Mouse (Mus musculus) layer of hippocampus, adult 2 months (tissue): Measurements from ENCODE around the gene Abhd16a. TPM values are rescaled to one million over a fixed set of nuclear protein-coding genes. Genes with fewer than 3 reads are reported as not detected.

Experiments used
- DNase-seq, 2 experiments: peaks; one replicate each; pipeline ENCODE4 v3.0.0; 2022; ENCODE audit warnings: low spot score in 2 of 2
- H3K27ac ChIP-seq: fragments of 200-600 bp; 2 replicates; pipeline ENCODE4 v1.8.1; 2022
- H3K4me3 ChIP-seq: fragments of 200-600 bp; 2 replicates; pipeline ENCODE4 v1.8.1; 2022; ENCODE audit warnings: mild to moderate bottlenecking
- CTCF ChIP-seq: fragments of 200-600 bp; conservative IDR thresholded peaks from 2 replicates; pipeline ENCODE4 v1.8.1; 2022; ENCODE audit warnings: antibody characterized with exemption, mild to moderate bottlenecking, moderate library complexity
- total RNA-seq, 2 experiments: library from RNA; stranded (reverse); gene quantifications; 2 replicates each; pipeline ENCODE4 v1.2.3; 2021

Abhd16a gene
- total RNA-seq, 2 experiments from 2014 or later = 110 to 113 TPM

- Histone ChIP-seq H3K4me3 (no peak within 1 kb of the TSS; the same call in 1 of the 2 replicates), H3K27ac (no peak within 1 kb of the TSS)
- DNase-seq = no peak
- no peak for TF ChIP-seq CTCF
Observed at GRCm38 (mm10) chr17:35064951-35065947, 23.8 kb upstream of the Abhd16a start, which contains the start of gene Ly6g6c. Ly6g6c (plus strand) TSS chr17:35065388.

DNA sequence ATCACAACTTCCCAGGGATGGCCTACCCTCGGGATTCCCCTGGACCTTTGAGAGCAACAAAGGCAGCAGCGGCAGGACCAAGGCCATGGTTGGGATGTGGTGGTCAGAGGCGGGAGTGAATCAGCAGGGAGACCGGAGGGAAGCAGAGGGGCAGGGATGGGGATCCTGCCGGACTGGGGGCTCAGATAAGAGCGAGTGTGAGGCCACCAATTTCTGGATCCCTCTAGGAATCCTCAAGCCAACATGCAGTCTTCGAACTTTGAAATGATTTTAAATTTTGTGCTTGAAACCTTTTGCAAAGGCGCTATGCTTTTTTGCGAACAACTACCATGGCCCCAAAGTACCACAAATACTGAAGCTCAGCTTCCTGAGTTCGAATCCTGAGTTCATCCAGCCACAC lies 23.0 kb upstream of the Abhd16a start, which contains the start of gene Mpig6b:
Gene Mpig6b (minus strand): TSS at position 101 of the 400 bp plus-strand sequence.
- Histone ChIP-seq H3K4me3 (no peak within 1 kb of the TSS; the same call in 1 of the 2 replicates), H3K27ac (no peak within 1 kb of the TSS)
- DNase-seq = no peak
- no peak for TF ChIP-seq CTCF

DNA sequence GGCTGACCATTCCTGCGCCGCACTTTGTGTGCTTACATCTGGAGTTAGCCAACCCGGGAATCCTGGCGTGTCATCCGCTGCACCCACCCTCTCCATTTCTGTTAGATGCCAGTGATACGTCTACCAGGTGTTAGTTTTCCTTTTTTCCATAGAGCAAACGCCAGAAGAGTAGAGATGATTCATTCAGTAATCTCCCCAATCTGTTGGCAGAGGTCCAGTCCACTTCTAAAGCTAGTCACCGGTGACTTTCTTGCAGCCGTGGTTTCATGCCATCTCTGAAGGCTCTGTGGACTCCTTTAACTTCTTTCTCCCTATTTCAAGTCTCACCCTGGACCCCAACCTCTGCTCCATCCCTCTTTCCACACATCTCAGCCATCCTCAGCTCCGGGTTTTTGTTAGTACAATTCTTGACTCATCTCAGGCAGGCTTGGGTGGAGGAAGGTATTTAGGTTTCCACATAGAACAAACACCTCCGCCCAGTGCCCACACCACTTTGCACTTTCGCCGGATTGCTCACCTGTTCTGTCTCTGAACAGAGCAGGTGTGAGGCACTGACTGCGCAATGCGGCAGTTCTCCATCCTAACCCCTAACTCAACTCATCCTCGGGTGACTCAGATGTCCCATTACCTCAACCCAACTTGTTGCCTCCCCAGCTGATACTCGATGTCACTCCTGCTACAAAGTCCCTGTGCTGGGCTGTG lies 20.7 kb upstream of the Abhd16a start:
- no peak for DNase-seq
- no peak overlapping the region for H3K27ac ChIP-seq

DNA sequence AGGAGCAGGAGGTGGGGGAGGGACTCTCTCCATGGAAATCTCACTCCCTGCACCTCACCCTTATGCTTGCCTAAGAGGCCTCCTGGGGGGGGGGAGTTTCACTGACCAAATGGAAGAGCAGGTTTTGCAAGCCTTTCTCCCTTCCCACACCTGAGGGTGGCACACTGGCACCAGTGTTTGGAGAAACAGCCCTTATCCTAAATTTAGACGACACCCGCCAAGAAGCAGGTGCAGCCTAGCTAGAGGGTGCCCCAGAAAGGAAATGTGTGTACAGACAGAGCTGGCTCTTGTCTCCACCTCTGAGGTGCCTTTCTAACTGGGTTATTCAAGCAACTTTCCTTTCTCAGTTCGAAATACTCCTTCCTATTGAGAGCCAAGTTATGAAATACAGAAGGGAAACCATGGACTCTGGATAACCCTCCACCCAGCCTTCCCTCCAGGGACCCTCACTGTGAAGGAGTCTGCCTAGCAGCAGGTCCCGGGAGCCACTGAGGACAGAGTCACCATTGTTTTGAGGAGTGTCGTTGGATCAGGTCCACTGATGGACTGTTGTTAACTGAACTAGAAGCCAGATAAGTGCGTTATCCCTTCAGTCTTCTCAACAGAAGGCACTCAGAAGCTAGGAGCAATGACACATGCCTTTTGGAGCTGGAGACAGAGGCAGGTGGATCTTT lies 18.4 kb upstream of the Abhd16a start:
- DNase-seq = no peak
- TF ChIP-seq CTCF = no peak
- Histone ChIP-seq H3K27ac (no peak overlapping the region), H3K4me3 (no peak overlapping the region)

More for the DNA sequence above, 20.7 kb upstream of the Abhd16a start:
- TF ChIP-seq CTCF = no peak
- H3K4me3 ChIP-seq = no peak overlapping the region

GRCm38 (mm10) chr17:35071454-35071853 lies 17.6 kb upstream of the Abhd16a start:
- no peak for TF ChIP-seq CTCF
- Histone ChIP-seq H3K27ac (no peak overlapping the region), H3K4me3 (no peak overlapping the region)
- DNase-seq = no peak

DNA sequence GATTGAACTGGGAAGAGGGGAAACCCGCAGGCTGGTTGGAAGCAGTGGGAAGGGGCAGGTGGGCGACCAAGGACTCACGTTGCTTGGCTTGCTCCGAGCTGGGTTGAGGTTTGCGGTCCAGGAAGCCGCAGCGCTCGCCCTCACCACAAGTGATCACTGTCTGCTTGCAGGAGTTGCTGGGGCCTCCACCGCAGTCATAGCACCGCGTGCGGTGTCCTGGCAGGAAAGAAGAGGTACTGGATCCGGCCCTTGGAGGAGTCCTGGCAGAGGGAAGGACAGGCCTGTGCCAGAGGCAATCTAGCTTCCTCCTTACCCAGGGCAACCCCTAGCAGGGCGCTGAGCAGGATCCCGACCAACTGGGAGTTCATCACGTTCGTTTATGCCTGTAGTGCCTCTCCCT lies 15.0 kb upstream of the Abhd16a start:
- no peak overlapping the region for H3K27ac ChIP-seq
- TF ChIP-seq CTCF = no peak
- no peak overlapping the region for H3K4me3 ChIP-seq
- DNase-seq = no peak

GRCm38 (mm10) chr17:35076507-35077176 lies 12.4 kb upstream of the Abhd16a start, which contains the start of gene Ly6g6e:
Ly6g6e (plus strand) TSS chr17:35076902.
- no peak for TF ChIP-seq CTCF
- Histone ChIP-seq H3K27ac (peak within 1 kb of the TSS; percentile 43; the same call in 1 of the 2 replicates), H3K4me3 (peak within 1 kb of the TSS; percentile 43)
- no peak for DNase-seq

GRCm38 (mm10) chr17:35077285-35077684 lies 11.8 kb upstream of the Abhd16a start:
- H3K27ac ChIP-seq = peak overlapping the region; percentile 43; the same call in 1 of the 2 replicates
- H3K4me3 ChIP-seq = peak overlapping the region; percentile 43; the same call in 1 of the 2 replicates
- DNase-seq = no peak
- TF ChIP-seq CTCF = no peak

- DNase-seq = no peak
- peak; percentile 66 for TF ChIP-seq CTCF
- Histone ChIP-seq H3K27ac (peak within 1 kb of the TSS; percentile 43; the same call in 1 of the 2 replicates), H3K4me3 (peak within 1 kb of the TSS; percentile 43)
Observed at GRCm38 (mm10) chr17:35077786-35078233, 11.3 kb upstream of the Abhd16a start, which contains the start of gene Ly6g6d. Ly6g6d (minus strand) TSS chr17:35078065.

DNA sequence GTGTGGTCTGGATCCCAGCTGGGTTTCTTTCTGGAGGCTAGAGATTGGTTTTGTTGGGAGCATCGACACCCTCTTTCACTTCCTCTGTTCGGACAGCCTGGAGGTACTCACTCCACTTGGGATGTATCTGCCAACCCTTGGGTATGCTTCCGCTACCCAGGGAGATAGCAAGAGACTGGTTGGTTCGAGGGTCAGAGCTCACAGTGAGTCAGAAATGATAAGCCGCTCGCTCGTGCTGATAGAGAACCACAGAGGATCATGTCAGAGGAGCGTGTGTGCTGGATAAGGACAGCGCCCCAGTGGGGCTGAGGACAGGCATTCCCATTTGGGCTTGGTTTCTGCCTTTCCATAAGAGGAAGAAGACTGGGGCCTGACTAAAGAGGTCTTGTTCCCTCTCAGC lies 9.3 kb upstream of the Abhd16a start:
- DNase-seq = no peak
- Histone ChIP-seq H3K27ac (peak overlapping the region; percentile 62; the same call in 1 of the 2 replicates), H3K4me3 (no peak overlapping the region)
- no peak for TF ChIP-seq CTCF

- peak overlapping the region; percentile 62; the same call in 1 of the 2 replicates for H3K27ac ChIP-seq
- no peak for TF ChIP-seq CTCF
- DNase-seq = no peak
- no peak overlapping the region for H3K4me3 ChIP-seq
Observed at GRCm38 (mm10) chr17:35080248-35080647, 8.8 kb upstream of the Abhd16a start.
